Mouse (Mus musculus) retina, postnatal 7 days (tissue): ENCODE measurements around the gene Fam186b.
A peak's percentile ranks its signal among the peaks of the same experiment; 100 is the strongest.
"Not testable (repeated sequence)": the region's sequence is repeated elsewhere in the genome, so short reads cannot be mapped to it uniquely, and the experiment has no call there.

Experiments
- DNase-seq: peaks from one replicate; pipeline ENCODE4 v3.0.0-alpha.2; 2012; ENCODE audit warnings: low read depth, low spot score

Gene Fam186b

DNA sequence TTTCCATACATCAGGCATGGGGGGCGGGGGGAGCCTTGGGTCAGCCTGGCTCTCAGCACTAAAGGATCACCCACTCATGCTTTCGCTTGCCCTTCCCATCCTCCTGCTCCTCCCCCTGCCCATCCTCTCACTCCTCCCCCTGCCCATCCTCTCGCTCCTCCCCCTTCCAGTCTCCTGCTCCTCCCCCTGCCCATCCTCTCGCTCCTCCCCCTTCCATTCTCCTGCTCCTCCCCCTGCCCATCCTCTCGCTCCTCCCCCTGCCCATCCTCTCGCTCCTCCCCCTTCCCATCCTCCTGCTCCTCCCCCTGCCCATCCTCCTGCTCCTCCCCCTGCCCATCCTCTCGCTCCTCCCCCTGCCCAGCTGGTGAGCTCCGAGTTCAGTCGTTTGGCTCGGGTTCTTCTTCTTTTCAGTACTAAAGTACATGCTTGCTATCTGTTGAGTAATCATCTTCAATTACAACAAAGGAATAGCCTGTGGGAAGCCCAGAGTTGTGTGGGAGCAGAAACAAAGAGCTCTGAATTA lies 35.9 kb downstream of the Fam186b start:
- peak; percentile 59 for DNase-seq

DNA sequence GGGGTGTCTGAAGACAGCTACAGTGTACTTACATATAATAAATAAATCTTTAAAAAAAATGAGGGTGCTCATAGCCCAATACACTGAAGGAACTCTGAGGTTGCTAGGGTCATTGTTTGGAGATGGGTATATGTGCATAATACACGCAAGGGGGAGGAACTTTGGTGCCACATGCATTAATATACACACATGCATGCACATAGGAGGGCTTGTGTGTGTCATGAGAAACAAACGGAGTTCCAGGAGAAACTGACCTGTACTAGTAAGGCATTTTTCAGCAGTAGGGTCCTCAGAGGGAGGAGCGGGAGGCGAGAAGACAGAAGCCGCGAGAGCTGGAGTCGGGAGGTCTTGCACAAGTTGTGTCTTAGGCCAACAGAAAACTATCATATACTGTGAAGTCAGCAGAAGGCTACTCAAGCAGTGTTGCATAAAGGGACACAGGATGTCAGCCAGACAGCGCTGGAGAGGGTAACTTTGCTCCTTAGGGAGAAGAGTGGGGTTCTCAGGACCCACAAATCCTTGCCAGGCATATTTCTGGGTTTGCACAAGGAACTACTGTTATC lies 36.4 kb downstream of the Fam186b start:
- DNase-seq: no peak

DNA sequence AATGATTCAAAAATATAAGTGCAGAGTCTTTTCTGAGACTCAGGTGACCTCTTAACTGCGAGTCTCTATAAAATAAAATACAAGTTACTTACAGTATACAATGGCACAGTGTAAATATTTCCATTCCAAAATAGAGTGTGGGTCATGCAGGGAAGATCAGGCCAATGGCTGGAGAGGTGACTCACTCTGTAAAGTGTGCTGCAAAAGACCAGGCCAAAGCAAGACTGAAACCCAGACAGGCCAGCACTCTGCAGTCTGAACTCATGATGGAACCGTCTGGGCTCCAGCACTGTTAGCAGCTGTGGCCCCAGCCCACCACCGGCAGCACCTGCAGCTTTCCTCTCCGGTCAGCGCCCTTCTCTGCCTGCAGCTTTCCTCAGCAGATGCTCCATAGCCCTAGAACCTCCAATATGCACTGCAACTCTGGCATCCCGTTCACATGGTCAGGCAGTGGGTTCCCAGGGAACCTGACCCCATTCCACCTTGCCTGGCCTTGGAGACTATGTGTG lies 40.4 kb downstream of the Fam186b start:
- DNase-seq: no peak

DNA sequence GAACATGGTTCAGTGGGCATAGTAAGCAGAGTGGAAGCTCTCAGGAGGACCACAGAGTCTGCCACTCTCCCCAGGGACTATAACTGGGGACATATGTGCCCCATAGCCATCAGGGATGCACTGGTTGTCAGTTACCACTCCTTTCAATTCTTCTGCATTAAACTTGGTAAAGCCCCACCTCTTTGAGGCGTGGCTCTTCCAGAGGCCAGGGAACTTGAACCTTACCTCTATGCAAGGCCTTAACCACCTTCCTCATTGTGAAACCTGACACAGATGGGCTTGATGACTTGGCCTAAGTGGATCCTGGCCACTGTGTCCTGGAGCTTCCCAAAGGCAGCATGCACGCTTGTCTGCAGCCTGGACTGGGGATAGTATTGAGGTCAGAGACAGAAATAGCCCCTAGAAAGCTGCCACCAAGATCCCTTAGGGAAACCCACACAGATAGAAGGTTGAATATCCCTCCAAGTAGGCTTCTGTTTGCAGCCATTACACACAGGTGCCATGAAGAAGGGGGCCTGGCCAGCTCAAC lies 41.1 kb downstream of the Fam186b start:
- no peak for DNase-seq

DNA sequence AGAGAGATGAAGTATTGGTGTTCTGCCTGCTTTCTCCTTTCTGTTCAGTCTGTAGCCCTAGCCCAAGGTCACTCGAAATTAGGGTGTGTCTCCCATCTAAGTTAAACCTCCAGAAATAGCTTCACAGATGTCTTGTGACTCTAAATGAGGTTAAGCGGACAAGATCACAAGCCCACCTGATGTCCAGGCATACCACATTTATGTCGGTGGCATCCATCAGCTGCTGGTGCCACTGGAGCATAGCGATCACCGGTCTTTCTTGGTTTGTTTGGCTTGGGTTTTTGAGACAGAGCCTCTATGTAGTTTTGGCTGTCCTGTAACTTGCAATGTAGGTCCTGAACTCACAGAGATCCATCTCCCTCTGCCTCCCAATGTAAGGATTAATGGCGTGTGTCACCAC lies 41.9 kb downstream of the Fam186b start:
- no peak for DNase-seq

DNA sequence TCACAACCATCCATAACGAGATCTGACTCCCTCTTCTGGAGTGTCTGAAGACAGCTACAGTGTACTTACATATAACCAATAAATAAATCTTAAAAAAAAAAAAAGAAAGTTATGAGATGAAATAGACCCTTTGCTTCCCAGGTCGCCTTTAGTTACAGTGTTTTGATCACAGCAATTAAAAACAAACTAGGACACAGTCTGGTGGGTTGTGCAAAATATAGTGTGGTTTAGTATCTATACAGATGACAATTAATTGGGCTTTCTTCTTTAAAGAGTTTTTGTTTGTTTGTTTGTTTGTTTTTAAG lies 42.6 kb downstream of the Fam186b start:
- DNase-seq: not testable (repeated sequence)

DNA sequence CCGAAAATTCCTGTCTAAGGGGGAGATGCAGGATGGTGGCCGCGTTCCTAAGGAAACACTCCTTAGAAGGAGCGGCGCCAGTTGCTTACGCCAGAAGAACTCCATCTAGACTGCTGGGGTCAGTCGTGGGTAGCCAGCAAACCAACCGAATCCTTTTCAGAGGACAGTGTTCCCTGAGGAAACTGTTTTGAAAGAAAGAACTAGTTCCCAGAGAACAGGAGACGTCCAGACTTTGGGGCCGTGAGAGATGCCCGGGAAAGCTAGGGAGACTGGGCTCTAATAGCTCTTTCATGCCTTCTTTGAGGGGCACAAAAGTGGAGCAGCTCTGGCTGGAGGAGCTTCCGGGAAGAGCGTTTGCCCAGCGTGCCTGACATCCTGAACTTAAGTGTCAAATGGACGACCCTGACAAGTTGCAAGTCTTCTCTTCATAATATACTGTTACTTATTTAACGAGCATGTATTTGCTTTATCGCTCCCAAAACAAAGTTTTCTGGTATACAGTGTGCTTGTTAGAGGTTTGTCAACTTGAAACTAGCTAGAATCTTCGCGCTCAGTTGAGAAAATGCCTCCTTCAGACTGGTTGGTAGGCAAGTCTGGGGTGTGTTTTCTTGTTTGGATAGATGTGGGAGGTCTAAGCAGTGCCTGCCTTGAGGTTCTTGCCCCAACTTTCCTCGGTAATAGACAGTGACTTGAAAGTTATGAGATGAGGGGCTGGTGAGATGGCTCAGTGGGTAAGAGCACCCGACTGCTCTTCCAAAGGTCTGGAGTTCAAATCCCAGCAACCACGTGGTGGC lies 43.1 kb downstream of the Fam186b start:
- DNase-seq: no peak

DNA sequence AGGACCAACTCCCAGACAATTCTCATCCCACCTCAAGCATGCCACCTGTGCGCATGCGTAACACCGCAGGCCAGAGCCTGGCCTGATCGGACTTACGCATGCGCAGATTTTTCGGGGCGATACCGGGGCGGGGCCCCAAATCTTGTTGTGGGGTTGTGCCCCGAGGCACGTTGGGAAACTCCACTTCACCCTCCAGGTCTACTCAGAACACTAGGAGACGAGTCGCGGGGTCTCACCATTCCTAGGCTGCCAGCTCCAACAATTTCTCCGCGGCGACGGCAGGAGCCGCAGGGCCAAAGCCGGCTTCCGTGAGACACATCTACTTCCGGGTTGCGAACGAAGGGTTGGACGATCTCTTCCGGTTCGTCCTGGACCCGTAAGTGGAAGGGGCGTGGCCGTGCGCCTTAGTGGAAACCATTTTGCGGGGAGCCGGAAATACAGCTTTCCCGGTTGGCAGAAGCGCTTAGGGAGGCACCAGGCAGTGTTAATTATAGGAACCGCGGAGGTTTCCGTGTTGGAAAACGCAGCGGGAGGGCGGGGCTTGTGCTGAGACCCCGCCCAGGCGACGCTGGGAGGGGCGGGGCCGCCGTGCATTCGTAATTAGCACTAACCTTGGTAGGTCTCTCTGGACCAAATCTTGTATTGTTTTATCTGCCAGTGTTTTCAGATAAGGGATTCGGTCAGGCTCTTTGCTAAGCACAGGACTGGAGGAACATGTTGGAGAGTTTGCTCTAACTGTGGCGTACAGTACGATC lies 43.9 kb downstream of the Fam186b start, which contains the start of gene Mcrs1:
Gene Mcrs1, minus strand, starts transcription at position 336 of the 755 bp plus-strand sequence.
- peak; percentile 99 for DNase-seq

DNA sequence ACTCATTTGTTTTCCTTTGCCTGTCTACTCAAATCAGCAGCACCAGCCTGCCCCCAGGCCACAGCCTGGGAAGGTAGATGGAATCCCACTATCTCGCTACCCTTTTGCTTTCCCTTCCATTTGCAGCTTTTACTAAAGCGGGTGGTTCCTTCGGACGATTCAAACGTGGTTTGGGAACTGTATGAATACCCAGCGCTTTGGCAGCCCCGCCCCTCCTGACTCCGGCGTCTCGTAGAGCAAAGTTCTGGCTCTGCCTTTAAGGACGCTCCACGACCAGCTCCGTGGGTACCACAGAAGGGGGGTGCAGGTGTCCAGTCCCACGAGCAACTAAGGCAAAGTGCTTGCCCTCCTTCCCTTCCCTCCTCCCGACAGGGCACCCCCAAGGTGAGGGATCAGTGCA lies 44.6 kb downstream of the Fam186b start:
- DNase-seq: not testable (repeated sequence)

DNA sequence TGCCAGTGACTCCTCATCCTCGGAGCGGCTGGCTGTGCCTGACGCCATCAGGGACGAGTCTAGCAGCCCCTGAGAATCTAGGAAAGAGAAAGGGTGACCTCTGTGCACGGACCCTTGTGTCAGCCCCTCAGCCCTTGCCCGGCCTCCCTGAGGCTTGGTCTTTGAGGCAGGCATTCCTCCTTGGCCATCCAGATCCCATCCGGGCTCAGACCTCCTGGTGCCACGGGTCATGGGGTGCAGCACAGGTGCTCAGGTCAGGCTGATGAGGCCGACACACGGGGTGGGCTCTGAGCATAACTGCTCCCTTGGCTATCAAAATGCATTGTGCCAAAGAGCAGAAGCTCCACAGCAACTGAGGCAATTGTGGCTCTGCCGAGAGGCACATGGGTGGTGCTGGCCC lies 45.8 kb downstream of the Fam186b start:
- no peak for DNase-seq

DNA sequence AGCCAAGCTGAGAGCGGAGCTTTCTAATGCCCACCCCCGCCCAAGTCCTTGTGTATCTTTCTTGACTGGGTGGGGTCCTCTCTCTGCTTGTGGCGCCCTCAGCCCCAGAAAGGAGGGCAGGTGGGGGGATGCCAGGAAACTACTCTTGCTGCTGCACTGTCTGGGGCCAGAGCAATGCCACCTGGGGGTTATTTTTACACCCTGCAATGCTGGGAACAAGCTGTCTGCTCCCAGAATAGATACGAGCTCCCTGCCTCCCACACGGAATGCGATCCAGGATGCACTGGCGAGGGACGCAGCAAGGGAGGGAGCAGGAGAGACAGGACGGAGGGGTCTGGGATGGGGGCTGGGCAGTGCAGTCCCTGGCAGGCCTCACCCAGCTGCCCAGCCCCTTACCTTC lies 46.7 kb downstream of the Fam186b start:
- DNase-seq: no peak

DNA sequence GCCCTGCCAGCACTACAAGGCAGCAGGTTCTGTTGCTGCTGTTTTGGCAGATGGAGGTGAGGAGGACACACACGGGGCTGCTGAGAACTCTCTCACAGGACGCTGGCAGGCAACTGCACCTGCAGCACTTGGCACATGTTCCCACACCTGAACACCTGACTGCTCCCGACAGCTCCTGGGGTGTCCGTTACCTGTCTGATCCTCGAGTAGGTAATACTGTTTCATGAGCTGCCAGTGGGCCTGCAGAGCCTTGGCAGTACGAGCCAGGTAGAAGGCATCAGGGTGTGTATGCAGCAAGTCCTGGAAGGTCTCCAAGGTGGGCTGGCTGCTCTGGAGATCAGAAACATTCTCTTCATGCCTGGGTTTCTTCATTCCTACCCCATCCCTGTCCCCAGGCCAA lies 49.0 kb downstream of the Fam186b start:
- not testable (repeated sequence) for DNase-seq

DNA sequence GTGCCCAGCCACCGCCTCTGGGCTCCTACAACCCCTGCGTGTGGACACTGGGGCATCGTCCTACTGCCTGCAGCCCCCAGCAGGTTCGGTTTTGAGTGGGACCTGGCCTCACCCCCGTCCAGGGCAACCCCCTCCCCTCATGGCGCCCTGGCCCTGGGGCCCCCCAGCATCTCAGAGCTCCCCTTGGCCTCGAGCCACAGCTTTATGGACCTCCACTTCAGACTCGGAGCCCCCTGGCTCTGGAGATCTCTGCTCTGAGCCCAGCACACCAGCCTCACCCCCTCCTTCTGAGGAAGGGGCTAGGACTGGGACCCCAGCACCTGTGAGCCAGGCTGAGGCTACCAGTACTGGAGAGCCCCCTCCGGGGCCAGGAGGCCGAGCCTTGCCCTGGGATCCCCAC lies 53.6 kb downstream of the Fam186b start:
- DNase-seq: no peak

DNA sequence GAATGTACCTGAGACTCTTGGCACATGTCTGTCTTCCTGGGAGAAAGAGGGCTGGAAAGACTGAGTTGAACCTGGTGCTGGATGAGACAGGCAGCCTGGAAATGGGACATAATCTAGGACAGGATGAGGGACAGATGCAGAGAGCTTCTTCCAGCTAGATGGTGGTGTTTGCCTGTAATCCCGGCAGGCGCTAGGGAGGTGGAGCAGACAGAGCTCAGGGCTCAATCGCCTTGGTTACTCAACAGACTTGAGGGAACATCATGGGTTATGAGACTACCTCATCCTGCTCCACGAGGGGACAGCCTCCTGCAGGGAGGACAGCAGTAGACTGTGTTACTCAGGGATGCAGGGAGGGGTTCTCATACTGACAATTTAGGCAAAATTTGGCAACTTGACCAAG lies 54.4 kb downstream of the Fam186b start:
- no peak for DNase-seq

DNA sequence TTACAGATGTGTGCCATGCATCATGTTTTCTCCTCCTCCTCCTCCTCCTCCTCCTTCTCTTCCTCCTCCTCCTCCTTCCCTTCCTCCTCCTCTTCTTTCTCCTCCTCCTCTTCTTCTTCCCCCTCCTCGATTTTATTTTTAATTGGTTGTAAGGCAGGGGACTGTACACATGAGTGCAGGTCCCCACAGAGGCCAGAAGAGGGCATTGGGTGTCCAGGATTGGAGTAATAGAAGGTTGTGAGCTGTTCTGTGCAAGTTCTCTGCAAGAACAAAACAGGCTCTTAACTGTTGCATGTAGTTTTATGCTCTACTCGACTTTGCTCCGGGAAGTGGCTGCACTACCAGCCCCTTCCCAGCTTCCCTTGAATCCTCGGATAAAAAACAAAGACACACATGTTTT lies 55.6 kb downstream of the Fam186b start:
- DNase-seq: no peak

DNA sequence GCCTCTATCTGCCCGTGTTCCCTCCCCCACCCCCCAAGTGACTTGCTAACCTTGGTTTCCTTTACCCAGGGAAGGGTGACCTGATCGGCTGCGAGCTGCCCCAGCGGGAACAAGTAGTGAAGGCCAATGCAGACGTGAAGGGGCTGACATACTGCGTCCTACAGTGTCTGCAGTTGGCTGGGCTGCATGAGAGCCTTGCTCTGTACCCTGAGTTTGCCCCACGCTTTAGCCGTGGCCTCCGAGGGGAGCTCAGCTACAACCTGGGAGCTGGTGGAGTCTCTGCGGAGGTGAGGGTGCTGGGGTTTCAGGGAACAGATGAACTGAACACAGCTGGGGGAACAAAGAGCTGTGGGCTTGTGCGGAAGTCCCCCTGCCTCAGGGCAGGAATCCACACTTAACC lies 57.7 kb downstream of the Fam186b start:
- no peak for DNase-seq

DNA sequence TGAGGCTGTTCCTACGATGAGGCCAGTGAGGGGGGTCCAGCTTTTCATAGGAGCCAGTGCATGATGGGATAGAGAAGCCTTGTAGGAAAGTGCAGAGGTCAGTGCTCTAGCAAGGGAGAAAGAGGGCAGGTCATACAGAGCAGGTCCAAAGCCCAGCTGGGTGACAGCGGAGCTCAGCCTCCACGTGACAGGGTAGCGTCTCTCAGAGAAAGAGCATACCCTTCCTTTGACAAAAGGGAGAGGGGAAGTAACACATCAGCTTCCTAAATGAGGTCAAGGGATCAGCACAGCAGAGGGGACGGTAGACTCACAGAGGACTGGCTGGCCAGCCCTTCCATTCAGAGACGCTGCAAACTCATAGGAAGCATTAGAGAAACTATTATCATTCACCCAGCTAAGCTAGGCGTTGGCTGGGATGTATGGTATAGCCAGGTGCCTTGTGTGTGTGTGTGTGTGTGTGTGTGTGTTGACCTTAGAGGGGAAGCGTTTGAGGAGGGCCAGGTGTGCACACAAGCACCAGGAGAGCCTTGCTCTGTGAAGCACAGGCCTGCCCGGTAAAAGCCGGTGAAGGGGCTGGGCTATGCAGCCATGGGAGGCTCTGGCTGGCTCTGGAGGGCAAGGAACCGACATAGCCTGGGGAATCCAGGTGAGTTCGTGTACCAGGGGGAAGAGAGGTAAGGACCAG lies 61.2 kb downstream of the Fam186b start:
- DNase-seq: no peak

DNA sequence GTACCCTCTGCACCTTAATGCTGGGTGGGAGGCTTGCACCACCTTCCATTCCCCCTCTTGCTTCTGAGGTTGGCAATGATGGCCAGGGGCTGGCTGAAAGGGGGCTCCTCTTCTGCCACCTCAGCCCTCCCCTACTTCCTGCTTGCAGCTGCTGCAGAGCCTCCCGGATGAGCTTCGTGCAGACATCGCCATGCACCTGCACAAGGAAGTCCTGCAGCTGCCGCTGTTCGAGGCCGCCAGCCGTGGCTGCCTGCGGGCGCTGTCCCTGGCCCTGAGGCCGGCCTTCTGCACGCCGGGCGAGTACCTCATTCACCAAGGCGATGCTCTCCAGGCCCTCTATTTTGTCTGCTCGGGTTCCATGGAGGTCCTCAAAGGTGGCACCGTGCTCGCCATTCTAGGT lies 62.0 kb downstream of the Fam186b start:
- no peak for DNase-seq

DNA sequence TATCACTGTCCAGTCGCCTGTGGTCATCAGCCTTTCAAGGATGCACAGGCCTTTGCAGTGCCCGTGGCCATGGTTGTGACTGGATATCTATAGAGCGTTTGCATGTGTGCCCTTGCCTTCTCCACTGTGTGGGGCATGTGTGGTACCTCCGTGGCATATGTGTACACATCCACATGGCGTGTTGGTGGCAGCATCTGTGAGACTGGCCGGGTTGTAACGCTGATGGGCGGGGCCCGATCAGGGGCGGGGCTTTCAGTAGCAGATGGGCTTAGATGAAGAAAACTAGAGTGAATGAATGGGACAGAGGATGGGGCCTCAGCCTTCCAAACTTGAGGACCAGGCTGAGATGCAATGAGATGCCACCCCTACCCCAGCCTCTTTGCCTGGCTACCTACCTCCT lies 63.7 kb downstream of the Fam186b start:
- DNase-seq: no peak

DNA sequence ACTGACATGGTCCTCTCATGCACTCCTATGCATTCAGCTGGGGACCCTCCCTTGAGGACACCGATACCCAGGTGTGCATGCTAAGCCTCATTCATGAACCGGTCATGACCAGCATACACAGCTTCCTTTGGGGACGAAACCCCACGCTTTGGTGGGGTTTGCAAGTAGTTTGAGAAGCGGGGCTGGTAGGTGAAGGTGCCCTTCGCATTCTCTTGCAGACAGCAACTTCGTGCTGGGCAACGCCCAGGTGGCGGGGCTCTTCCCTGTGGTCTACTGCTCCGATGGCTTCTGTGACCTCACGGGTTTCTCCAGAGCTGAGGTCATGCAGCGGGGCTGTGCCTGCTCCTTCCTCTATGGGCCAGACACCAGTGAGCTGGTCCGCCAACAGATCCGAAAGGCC lies 69.6 kb downstream of the Fam186b start:
- DNase-seq: no peak

DNA sequence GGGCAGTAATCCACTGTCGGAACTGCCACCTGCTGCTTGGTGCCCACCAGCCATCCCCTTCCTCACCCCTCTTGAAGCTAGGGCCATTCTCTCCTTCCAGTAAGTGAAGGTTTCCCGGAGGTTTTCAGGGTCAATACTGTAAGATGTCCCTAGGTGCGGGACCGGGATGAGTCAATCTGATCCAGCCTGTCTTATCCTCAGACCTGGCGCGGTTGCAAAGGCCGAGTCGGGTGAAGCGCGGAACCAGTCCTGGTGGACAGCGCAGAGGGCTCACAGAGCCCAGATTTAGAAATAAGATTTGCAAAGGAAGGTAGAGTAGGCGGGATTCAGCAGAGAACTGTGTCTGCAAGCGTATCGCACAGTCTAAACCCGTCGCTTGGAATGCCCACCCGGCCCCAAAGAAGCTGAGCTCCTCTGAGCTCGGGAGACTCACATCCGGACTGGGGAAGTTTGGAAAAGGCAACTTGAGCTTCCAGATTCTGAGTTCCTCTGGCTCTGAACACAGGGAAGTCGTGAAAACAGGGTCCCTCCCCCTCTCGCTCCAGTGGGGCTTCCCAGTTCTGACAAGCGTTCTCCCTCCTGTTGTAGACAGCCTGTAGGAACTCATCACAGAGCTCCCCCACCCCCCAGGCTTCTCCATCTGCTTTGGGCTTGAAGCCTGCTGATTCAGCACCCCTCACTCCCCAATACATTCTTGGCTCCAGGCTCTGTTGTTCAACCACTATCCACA lies 70.4 kb downstream of the Fam186b start:
- DNase-seq: no peak
